Mouse (Mus musculus) testis, postnatal 14 days (tissue): ENCODE data around the gene Ly6g6f.
"Not testable (repeated sequence)": the region's sequence is repeated elsewhere in the genome, so short reads cannot be mapped to it uniquely, and the experiment has no call there.

Experiments used
- DNase-seq: peaks from one replicate; pipeline ENCODE4 v3.0.0; 2021; ENCODE audit warnings: low spot score

Gene Ly6g6f

DNA sequence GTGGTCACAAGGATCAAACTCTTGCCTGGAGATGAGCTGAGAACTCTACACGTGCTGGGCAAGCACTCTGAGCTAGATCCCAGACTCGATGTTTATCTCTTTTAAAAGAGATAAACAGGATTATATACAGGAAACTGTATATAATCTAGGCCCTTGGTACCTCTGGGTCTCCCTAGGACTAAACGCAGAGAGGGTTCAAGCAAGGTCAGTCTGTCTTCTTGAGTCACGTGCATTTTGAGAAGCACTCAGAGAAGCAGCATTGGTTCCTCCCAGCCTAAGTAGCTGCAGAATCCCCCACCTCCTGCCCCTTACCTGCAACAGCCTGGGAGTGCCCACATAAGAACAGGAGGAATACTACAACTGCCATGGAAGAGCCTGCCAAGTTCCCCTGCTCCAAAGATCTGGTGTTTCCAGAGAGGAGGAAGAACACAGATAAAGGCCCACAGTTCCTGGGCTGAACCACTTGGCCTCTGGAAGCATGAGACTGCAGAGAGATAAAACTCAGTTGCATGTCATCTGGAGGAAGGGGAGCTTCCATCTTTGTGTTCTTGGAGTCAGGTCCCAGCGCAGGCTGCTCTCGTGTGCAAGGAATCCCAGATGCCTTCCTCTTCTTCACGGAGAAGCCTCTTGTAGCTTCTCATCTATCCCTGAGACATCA lies at the start of gene Ly6g6f:
Gene Ly6g6f, minus strand, starts transcription at position 403 of the 658 bp plus-strand sequence.
- no peak for DNase-seq

- peak; percentile 92 for DNase-seq
These were observed 49.6 kb upstream of the Ly6g6f start, which contains the start of gene Bag6 for GRCm38 (mm10) chr17:35134801-35135590. Bag6 (plus strand) TSS chr17:35135178.

DNA sequence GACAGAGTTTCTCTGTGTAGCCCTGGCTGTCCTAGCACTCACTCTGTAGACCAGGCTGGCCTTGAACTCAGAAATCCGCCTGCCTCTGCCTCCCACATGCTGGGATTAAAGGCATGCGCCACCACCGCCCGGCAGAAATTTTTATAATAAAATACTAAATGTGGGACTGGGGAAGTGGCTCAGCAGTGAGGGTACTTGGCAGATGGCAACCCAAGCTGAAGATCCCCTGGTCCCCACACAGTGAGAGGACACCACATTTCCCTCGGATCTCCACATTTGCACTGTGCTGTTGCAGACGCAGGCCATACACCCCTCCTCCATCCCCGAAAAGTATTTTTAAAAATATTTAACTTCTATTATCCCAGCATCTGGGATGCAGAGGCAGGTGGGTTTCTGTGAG lies 48.1 kb upstream of the Ly6g6f start:
- DNase-seq, result no peak

DNA sequence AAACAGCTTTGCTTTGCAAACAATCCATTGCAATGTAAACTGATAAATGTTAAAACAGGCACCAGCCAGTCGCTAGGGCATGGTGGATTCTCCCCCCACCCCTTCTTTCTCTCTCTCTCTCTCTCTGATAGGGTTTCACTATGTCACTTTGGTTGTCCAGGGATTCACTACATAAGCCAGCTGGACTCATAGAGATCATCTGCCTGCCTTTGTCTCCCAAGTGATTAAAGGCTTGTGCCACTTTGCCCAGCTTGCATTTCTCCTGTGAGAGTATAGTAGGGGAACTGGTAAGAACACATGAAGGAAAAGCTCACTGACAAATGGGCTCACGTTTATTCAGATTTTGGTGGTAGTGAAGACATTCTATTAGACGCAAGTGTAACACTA lies 46.8 kb upstream of the Ly6g6f start:
- DNase-seq, result no peak

GRCm38 (mm10) chr17:35131500-35132173 lies 46.2 kb upstream of the Ly6g6f start, which contains the start of gene Apom:
Apom (minus strand) TSS chr17:35132050.
- no peak for DNase-seq

DNA sequence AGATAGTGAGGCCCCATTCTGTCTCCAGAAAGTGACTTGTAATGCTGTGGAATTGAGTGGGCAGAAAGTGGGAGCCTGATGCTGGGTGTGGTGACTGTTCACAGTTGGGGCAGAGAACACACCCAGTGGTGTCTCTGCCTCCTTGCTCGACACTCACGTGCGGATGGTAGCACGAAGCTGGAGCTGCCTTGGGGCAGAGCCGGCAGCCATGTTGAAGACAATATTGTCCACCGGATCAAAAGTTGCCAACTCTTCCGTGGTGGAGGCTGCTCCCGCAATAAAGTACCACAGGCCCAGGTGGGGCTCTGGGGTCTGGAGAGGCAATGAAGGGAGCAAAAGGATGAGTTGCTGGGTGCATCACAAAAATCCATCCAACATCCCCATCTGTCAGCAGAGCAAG lies 45.6 kb upstream of the Ly6g6f start:
- no peak for DNase-seq

- no peak for DNase-seq
These were observed 43.6 kb upstream of the Ly6g6f start for GRCm38 (mm10) chr17:35128996-35129395.

GRCm38 (mm10) chr17:35127017-35127416 lies 41.6 kb upstream of the Ly6g6f start:
- DNase-seq, result no peak

GRCm38 (mm10) chr17:35126206-35126611 lies 40.8 kb upstream of the Ly6g6f start, which contains the start of gene D17H6S53E:
D17H6S53E (plus strand) TSS chr17:35126373.
- peak; percentile 76 for DNase-seq

GRCm38 (mm10) chr17:35125578-35125977 lies 40.2 kb upstream of the Ly6g6f start:
- DNase-seq, result no peak

GRCm38 (mm10) chr17:35125081-35125480 lies 39.7 kb upstream of the Ly6g6f start:
- DNase-seq, result no peak

DNA sequence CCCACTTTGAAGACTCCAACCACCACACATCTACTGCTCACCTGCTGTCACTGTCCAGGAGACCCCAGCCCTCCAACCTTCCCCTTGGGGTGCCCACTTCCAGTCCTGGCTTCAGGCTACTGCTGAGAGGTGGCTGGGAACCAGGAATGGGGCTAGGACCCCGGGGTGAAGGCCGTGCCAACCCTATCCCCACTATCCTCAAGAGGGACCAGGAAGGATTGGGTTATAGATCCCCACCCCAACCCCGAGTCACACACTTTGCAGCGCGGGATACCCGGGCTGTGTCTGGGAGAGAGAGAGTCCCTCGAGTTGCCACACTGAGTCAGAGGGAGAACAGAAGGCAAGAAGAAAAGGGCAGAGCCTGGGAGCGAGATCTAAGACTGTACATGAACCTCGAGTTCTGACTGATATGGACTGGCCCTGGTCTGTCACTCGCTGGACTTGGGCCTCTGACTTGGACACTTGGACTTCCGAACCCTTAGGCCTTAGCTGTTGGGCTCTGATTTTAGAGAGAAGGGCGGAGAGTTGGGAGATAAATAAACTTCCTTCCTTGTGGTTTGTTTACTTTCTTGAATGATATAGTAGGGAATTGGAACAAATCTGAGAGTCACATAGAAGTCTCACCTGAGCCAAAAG lies 39.0 kb upstream of the Ly6g6f start:
- DNase-seq, result not testable (repeated sequence)

DNA sequence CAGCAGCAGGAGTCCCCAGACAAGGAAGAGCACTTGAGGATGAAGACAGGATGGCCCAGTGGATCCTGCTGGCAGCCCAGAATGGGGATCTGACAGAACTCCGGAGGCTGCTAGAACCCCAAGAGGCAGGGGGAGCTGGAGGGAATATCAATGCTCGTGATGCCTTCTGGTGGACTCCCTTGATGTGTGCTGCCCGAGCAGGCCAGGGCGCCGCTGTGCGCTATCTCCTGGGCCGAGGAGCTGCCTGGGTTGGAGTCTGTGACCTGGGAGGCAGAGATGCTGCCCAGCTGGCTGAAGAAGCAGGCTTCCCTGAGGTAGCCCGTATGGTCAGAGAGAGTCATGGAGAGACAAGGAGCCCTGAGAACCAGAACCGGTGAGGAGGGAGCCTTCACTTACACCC lies 37.9 kb upstream of the Ly6g6f start:
- DNase-seq, result not testable (repeated sequence)

- DNase-seq, result peak; percentile 61
These were observed 36.5 kb upstream of the Ly6g6f start, which contains the start of gene Csnk2b for GRCm38 (mm10) chr17:35121871-35122303. Csnk2b (minus strand) TSS chr17:35122053.

- DNase-seq, result peak; percentile 99
These were observed 35.9 kb upstream of the Ly6g6f start, which contains the start of gene Gpank1 for GRCm38 (mm10) chr17:35121143-35121799. Gpank1 (plus strand) TSS chr17:35121455.

- DNase-seq, result peak; percentile 66
These were observed 35.3 kb upstream of the Ly6g6f start for GRCm38 (mm10) chr17:35120745-35121142.

- no peak for DNase-seq
These were observed 29.9 kb upstream of the Ly6g6f start, which contains the start of gene Ly6g5b for GRCm38 (mm10) chr17:35115046-35116019. Ly6g5b (minus strand) TSS chr17:35115428.

DNA sequence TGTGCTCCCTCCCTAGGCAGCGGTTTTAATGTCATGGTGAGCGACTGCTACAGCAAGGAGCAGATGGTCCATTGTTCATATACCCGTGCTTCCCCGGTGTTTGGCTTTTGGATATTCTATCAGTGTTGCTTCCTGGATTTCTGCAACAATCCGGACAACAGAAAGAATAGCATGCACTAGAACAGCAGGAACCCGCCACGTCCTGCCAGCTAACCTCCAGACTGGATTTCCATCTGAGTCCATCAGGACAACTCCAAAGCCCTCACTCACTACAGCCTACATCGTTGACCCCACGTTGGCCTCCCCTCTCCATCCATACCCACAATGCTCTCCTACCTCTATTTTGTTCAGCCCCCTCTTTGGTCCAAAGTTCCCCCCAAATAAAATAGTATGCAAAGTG lies 26.4 kb upstream of the Ly6g6f start:
- DNase-seq, result no peak

DNA sequence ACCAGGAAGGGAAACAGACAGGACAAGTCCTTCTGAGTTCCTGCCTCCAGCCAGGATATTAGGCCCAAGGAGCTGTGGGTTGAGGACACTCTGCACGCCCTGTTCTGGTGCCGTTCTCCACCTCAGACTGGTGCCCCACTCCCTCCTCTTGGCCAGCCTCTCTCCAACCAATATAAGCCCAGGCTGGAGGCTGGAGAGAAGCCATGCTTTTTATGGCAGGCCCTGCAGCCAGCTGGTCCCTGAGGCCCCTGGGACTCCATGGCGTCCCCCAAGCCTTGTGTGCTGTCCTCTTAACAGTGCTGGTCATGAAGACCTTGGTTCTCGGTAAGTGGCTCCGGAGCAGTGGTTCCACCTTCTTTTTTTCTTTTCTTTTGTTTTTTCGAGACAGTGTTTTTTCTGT lies 22.7 kb upstream of the Ly6g6f start, which contains the start of gene Ly6g5c:
Gene Ly6g5c, plus strand, starts transcription at position 183 of the 400 bp plus-strand sequence.
- DNase-seq, result no peak

DNA sequence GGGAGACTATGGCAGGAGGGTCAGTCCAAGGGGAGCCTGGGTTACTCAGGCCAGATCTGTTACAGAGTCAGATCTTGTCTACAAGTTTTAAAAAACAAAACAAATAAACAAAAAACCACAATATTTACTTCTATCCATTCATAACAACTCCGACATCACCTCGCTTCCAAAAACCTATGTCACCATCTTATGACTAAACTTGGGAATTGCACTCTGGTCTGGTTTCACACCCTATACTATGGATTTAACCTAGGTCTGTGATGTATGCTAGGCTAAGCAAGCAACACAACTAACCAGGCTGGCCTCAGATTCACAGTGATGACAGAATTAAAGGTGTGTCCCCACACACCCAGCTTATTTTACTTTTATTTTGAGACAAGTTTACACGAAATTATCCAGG lies 21.1 kb upstream of the Ly6g6f start:
- DNase-seq, result no peak
